Mouse (Mus musculus): Measurements from ENCODE around the gene Cmss1. TPM values are rescaled to one million over a fixed set of nuclear protein-coding genes. Genes with fewer than 3 reads are reported as not detected.

Gene Cmss1
- polyA plus RNA-seq, 1 experiment from 2014 or later, result 70.5 TPM

DNA sequence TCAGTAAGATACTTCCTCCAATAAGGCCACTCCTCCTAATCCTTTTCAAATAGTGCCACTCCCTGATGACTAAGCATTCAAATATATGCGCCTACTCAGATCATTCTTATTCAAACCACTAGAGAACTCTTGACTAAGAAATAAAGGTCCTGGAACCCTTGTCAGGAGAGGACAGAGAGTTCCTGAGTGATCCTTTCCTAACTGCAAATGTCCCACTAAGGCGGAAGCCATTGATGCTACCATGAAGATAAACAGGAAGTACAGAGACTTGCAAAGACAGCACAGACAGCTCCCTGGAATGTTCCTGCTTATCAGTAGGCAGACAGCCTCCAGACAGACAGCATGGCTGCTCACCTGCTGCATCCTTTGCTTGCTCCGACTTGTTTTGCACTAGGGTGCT, 63.4 kb downstream of the Cmss1 start:
- no peak; the same call in 1 of the 2 replicates for ATAC-seq (replicated peaks; ENCODE audit: low FRiP score)
- H3K9me3 ChIP-seq (ENCODE audit: control insufficient read depth, low read length), result no peaks in the 10 kb centered on the region
- H3K4me1 ChIP-seq (replicated peaks; ENCODE audit: control insufficient read depth, insufficient read depth, low read length), result no peaks in the 10 kb centered on the region; the same call in 1 of the 2 replicates
- 80% methylated on average over 3 of the region's 3 CpGs for WGBS
- no peaks in the 10 kb centered on the region for H3K27me3 ChIP-seq (replicated peaks; ENCODE audit: control insufficient read depth, insufficient read depth, low read length)
- no peak overlapping the region for H3K4me3 ChIP-seq (ENCODE audit: low read depth, low read length)
- DNase-seq (ENCODE audit: low spot score), result no peak
- no peaks in the 10 kb centered on the region for H3K36me3 ChIP-seq (ENCODE audit: control insufficient read depth, insufficient read depth, low read length)
- H3K27ac ChIP-seq (ENCODE audit: low read depth, low read length), result no peak overlapping the region
- H3K4me2 ChIP-seq, result no peak overlapping the region
- no peak overlapping the region for H3K9ac ChIP-seq (ENCODE audit: low read depth, low read length)

GRCm38 (mm10) chr16:57536511-57536910, 70.2 kb downstream of the Cmss1 start:
- H3K9ac ChIP-seq (ENCODE audit: low read depth, low read length), result no peak overlapping the region
- ATAC-seq (replicated peaks; ENCODE audit: low FRiP score) (no peak), DNase-seq (ENCODE audit: low spot score) (no peak)
- no peaks in the 10 kb centered on the region; the same call in 1 of the 2 replicates for H3K4me1 ChIP-seq (replicated peaks; ENCODE audit: control insufficient read depth, insufficient read depth, low read length)
- H3K36me3 ChIP-seq (ENCODE audit: control insufficient read depth, insufficient read depth, low read length), result no peaks in the 10 kb centered on the region
- no peak overlapping the region for H3K4me2 ChIP-seq
- 77% methylated on average over 7 of the region's 7 CpGs for WGBS
- no peaks in the 10 kb centered on the region for H3K27me3 ChIP-seq (replicated peaks; ENCODE audit: control insufficient read depth, insufficient read depth, low read length)
- no peak overlapping the region for H3K4me3 ChIP-seq (ENCODE audit: low read depth, low read length)
- no peaks in the 10 kb centered on the region for H3K9me3 ChIP-seq (ENCODE audit: control insufficient read depth, low read length)
- H3K27ac ChIP-seq (ENCODE audit: low read depth, low read length), result no peak overlapping the region

- Histone ChIP-seq H3K4me2 (no peak overlapping the region), H3K9ac (ENCODE audit: low read depth, low read length) (no peak overlapping the region), H3K27ac (ENCODE audit: low read depth, low read length) (no peak overlapping the region), H3K36me3 (ENCODE audit: control insufficient read depth, insufficient read depth, low read length) (no peaks in the 10 kb centered on the region), H3K9me3 (ENCODE audit: control insufficient read depth, low read length) (no peaks in the 10 kb centered on the region), H3K4me1 (replicated peaks; ENCODE audit: control insufficient read depth, insufficient read depth, low read length) (no peaks in the 10 kb centered on the region; the same call in 1 of the 2 replicates), H3K4me3 (ENCODE audit: low read depth, low read length) (no peak overlapping the region), H3K27me3 (replicated peaks; ENCODE audit: control insufficient read depth, insufficient read depth, low read length) (no peaks in the 10 kb centered on the region)
- DNase-seq (ENCODE audit: low spot score) (no peak), ATAC-seq (replicated peaks; ENCODE audit: low FRiP score) (no peak)
- WGBS, result 62% methylated on average over 1 of the region's 1 CpGs
These were observed 71.9 kb downstream of the Cmss1 start for GRCm38 (mm10) chr16:57534811-57535210.

- Histone ChIP-seq H3K27me3 (replicated peaks; ENCODE audit: control insufficient read depth, insufficient read depth, low read length) (no peaks in the 10 kb centered on the region), H3K4me2 (no peak overlapping the region), H3K9ac (ENCODE audit: low read depth, low read length) (no peak overlapping the region), H3K36me3 (ENCODE audit: control insufficient read depth, insufficient read depth, low read length) (no peaks in the 10 kb centered on the region), H3K27ac (ENCODE audit: low read depth, low read length) (no peak overlapping the region), H3K9me3 (ENCODE audit: control insufficient read depth, low read length) (no peaks in the 10 kb centered on the region), H3K4me3 (ENCODE audit: low read depth, low read length) (no peak overlapping the region), H3K4me1 (replicated peaks; ENCODE audit: control insufficient read depth, insufficient read depth, low read length) (no peaks in the 10 kb centered on the region; the same call in 1 of the 2 replicates)
- 45% methylated on average over 1 of the region's 1 CpGs for WGBS
- DNase-seq (ENCODE audit: low spot score), result no peak
- no peak for ATAC-seq (replicated peaks; ENCODE audit: low FRiP score)
These were observed 72.3 kb downstream of the Cmss1 start for GRCm38 (mm10) chr16:57534365-57534764.

GRCm38 (mm10) chr16:57532081-57532493, 74.6 kb downstream of the Cmss1 start:
- Histone ChIP-seq H3K36me3 (ENCODE audit: control insufficient read depth, insufficient read depth, low read length) (no peaks in the 10 kb centered on the region), H3K9ac (ENCODE audit: low read depth, low read length) (no peak overlapping the region), H3K4me2 (no peak overlapping the region), H3K4me1 (replicated peaks; ENCODE audit: control insufficient read depth, insufficient read depth, low read length) (no peaks in the 10 kb centered on the region; the same call in 1 of the 2 replicates), H3K4me3 (ENCODE audit: low read depth, low read length) (no peak overlapping the region), H3K27me3 (replicated peaks; ENCODE audit: control insufficient read depth, insufficient read depth, low read length) (no peaks in the 10 kb centered on the region), H3K27ac (ENCODE audit: low read depth, low read length) (no peak overlapping the region), H3K9me3 (ENCODE audit: control insufficient read depth, low read length) (no peaks in the 10 kb centered on the region)
- DNase-seq (ENCODE audit: low spot score), result no peak
- ATAC-seq (replicated peaks; ENCODE audit: low FRiP score), result no peak
- 62% methylated on average over 6 of the region's 6 CpGs for WGBS

DNA sequence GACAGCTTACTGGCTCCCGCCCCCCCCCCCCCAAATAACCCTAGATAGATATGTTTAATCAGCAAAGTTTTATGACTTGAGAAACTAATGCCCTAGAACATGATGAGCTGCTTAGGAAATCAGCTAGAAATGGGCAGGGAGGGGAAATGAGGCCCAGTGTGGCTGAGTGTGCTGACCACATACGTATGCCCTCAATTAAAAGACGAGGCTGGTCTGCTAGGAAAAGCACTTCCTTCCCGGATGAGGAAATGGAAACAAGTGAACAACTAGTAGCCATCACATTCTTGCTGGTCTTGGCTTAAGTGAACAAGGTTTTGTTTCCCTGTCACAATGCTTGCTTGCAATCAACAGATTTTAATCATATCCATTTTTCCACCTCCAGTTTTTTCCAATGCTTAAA, 76.1 kb downstream of the Cmss1 start:
- ATAC-seq (replicated peaks; ENCODE audit: low FRiP score) (no peak), DNase-seq (ENCODE audit: low spot score) (no peak)
- Histone ChIP-seq H3K4me1 (replicated peaks; ENCODE audit: control insufficient read depth, insufficient read depth, low read length) (no peaks in the 10 kb centered on the region), H3K27ac (ENCODE audit: low read depth, low read length) (no peak overlapping the region), H3K36me3 (ENCODE audit: control insufficient read depth, insufficient read depth, low read length) (no peaks in the 10 kb centered on the region), H3K27me3 (replicated peaks; ENCODE audit: control insufficient read depth, insufficient read depth, low read length) (no peaks in the 10 kb centered on the region), H3K9me3 (ENCODE audit: control insufficient read depth, low read length) (no peaks in the 10 kb centered on the region), H3K4me2 (no peak overlapping the region), H3K4me3 (ENCODE audit: low read depth, low read length) (no peak overlapping the region), H3K9ac (ENCODE audit: low read depth, low read length) (no peak overlapping the region)
- 70% methylated on average over 4 of the region's 4 CpGs for WGBS

DNA sequence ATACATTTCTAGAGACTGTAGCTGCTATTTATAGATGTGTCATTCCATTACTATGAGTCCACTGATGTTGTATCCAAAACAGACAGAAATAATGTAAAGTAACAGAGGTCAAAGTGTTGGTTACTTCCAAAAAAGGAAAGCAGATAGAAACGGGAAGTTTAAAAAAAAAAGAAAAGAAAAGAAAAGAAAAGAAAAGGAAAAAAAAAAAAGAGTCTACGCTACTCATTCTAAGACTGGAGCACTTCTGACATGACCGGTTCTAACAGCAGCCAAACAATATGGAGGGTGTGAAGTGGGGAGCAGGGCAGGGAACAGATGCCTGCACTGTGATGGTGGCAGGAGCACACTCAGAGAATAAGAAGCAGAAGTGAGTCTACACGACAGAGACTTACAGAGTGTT, 78.2 kb downstream of the Cmss1 start:
- no peak overlapping the region for H3K4me2 ChIP-seq
- H3K36me3 ChIP-seq (ENCODE audit: control insufficient read depth, insufficient read depth, low read length), result no peaks in the 10 kb centered on the region
- H3K9me3 ChIP-seq (ENCODE audit: control insufficient read depth, low read length), result no peaks in the 10 kb centered on the region
- no peak overlapping the region for H3K4me3 ChIP-seq (ENCODE audit: low read depth, low read length)
- no peaks in the 10 kb centered on the region for H3K27me3 ChIP-seq (replicated peaks; ENCODE audit: control insufficient read depth, insufficient read depth, low read length)
- DNase-seq (ENCODE audit: low spot score) (no peak), ATAC-seq (replicated peaks; ENCODE audit: low FRiP score) (no peak)
- 74% methylated on average over 4 of the region's 4 CpGs for WGBS
- no peak overlapping the region for H3K9ac ChIP-seq (ENCODE audit: low read depth, low read length)
- no peaks in the 10 kb centered on the region for H3K4me1 ChIP-seq (replicated peaks; ENCODE audit: control insufficient read depth, insufficient read depth, low read length)
- H3K27ac ChIP-seq (ENCODE audit: low read depth, low read length), result no peak overlapping the region

GRCm38 (mm10) chr16:57526893-57527292, 79.8 kb downstream of the Cmss1 start:
- no peak overlapping the region for H3K9ac ChIP-seq (ENCODE audit: low read depth, low read length)
- no peaks in the 10 kb centered on the region for H3K27me3 ChIP-seq (replicated peaks; ENCODE audit: control insufficient read depth, insufficient read depth, low read length)
- WGBS, result 81% methylated on average over 7 of the region's 7 CpGs
- H3K9me3 ChIP-seq (ENCODE audit: control insufficient read depth, low read length), result no peaks in the 10 kb centered on the region
- no peak overlapping the region for H3K4me3 ChIP-seq (ENCODE audit: low read depth, low read length)
- H3K4me2 ChIP-seq, result no peak overlapping the region
- H3K27ac ChIP-seq (ENCODE audit: low read depth, low read length), result no peak overlapping the region
- DNase-seq (ENCODE audit: low spot score) (no peak), ATAC-seq (replicated peaks; ENCODE audit: low FRiP score) (no peak)
- H3K36me3 ChIP-seq (ENCODE audit: control insufficient read depth, insufficient read depth, low read length), result no peaks in the 10 kb centered on the region
- H3K4me1 ChIP-seq (replicated peaks; ENCODE audit: control insufficient read depth, insufficient read depth, low read length), result no peaks in the 10 kb centered on the region

DNA sequence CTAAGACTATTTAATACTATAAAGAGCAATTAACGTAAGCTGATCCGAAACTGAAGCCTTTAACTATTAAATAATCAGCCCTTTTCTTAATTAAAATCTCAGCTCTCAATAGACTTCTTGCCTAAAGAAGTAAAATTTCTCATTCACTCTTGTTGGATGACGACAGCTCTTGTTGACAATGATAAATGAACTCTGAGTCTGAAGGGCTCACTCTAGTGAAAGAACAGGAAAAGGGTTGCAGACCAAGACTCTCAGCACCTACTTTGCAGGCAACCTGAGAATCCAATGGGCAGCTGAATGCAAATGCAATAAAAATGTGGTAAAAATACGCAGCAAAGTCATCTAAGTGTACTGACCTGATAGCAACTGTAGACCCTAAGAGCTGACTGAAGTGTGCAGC, 81.2 kb downstream of the Cmss1 start:
- WGBS, result 78% methylated on average over 4 of the region's 4 CpGs
- H3K4me2 ChIP-seq, result no peak overlapping the region
- H3K4me3 ChIP-seq (ENCODE audit: low read depth, low read length), result no peak overlapping the region
- DNase-seq (ENCODE audit: low spot score) (no peak), ATAC-seq (replicated peaks; ENCODE audit: low FRiP score) (no peak)
- H3K9ac ChIP-seq (ENCODE audit: low read depth, low read length), result no peak overlapping the region
- no peak overlapping the region for H3K27ac ChIP-seq (ENCODE audit: low read depth, low read length)
- no peaks in the 10 kb centered on the region for H3K27me3 ChIP-seq (replicated peaks; ENCODE audit: control insufficient read depth, insufficient read depth, low read length)
- H3K4me1 ChIP-seq (replicated peaks; ENCODE audit: control insufficient read depth, insufficient read depth, low read length), result no peaks in the 10 kb centered on the region
- no peaks in the 10 kb centered on the region for H3K36me3 ChIP-seq (ENCODE audit: control insufficient read depth, insufficient read depth, low read length)
- no peaks in the 10 kb centered on the region for H3K9me3 ChIP-seq (ENCODE audit: control insufficient read depth, low read length)
